Mouse (Mus musculus) forebrain, embryonic 11.5 days (tissue): Measurements from ENCODE around the gene Mpz. TPM values are rescaled to one million over a fixed set of nuclear protein-coding genes. Genes with fewer than 3 reads are reported as not detected.

ENCODE experiments used
- ATAC-seq: fragments of 200-750 bp; cut with Nextera tagmentation; replicated peaks from 2 replicates; pipeline ENCODE4 v1.8.0; 2017; ENCODE audit warnings: moderate TSS enrichment; ENCODE audit not compliant: low FRiP score
- DNase-seq: peaks from one replicate; pipeline ENCODE4 v3.0.0-alpha.2; 2017; ENCODE audit warnings: low spot score
- H3K27ac ChIP-seq: fragments of 300-500 bp; sonication (generic); 2 replicates; pipeline ENCODE4 v1.5.1; 2014; ENCODE audit warnings: low read depth, low read length
- H3K27me3 ChIP-seq: fragments of 300-500 bp; sonication (generic); 2 replicates; pipeline ENCODE4 v1.6.1; 2014; ENCODE audit warnings: mild to moderate bottlenecking, low read length, mixed read lengths; ENCODE audit not compliant: control insufficient read depth, insufficient read depth
- H3K36me3 ChIP-seq: fragments of 300-500 bp; sonication (generic); 2 replicates; pipeline ENCODE4 v1.6.1; 2014; ENCODE audit warnings: mild to moderate bottlenecking, low read length, moderate library complexity, mixed read lengths; ENCODE audit not compliant: control insufficient read depth, insufficient read depth
- H3K4me1 ChIP-seq: fragments of 300-500 bp; sonication (generic); replicated peaks from 2 replicates; pipeline ENCODE4 v1.6.1; 2014; ENCODE audit warnings: low read length, mixed read lengths; ENCODE audit not compliant: control insufficient read depth, insufficient read depth
- H3K4me2 ChIP-seq: fragments of 300-500 bp; sonication (generic); 2 replicates; pipeline ENCODE4 v1.6.1; 2014; ENCODE audit warnings: low read depth, mild to moderate bottlenecking, low read length, moderate library complexity, mixed read lengths; ENCODE audit not compliant: severe bottlenecking
- H3K4me3 ChIP-seq: fragments of 300-500 bp; sonication (generic); 2 replicates; pipeline ENCODE4 v1.5.1; 2014; ENCODE audit warnings: low read depth, low read length
- H3K9ac ChIP-seq: fragments of 300-500 bp; sonication (generic); 2 replicates; pipeline ENCODE4 v1.6.1; 2014; ENCODE audit warnings: low read length
- H3K9me3 ChIP-seq: fragments of 300-500 bp; sonication (generic); 2 replicates; pipeline ENCODE4 v1.6.1; 2016; ENCODE audit warnings: low read length, mixed read lengths; ENCODE audit not compliant: control insufficient read depth
- WGBS: fragments of 180-500 bp; shearing (Covaris S2); extraction: QIAGEN DNeasy Blood & Tissue Kit; methylation state at CpG from one replicate; pipeline ENCODE4 v1.1.7; 2014; 5-methylcytosine and 5-hydroxymethylcytosine counted together
- polyA plus RNA-seq: library from polyadenylated mRNA; unstranded; fragments of >200 nt; fragmentation: Nextera tagmentation; extraction: Ambion mirVana; gene quantifications from 2 replicates; pipeline ENCODE4 v1.2.1, GENCODE M21; 2014

Mpz gene
- polyA plus RNA-seq, 1 experiment from 2014 or later: 0.13 TPM

DNA sequence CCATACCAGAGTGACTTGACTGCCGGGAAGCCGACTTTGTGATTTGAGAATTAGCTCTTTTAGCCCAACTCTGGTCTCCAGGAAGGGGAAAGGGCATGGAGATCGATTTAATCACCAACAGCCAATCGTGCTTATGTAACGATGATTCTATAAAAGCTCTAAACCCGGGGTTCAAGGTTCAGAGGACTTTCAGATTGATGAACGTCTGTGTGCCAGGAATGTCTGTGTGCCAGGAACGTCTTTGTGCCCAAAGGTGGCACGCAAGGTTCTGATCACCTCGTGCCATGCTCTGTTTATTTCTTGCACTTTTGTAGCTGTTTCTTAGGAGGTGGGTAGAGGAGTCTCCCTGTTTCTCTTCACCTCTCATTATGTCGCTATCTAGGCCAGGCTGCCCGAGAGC, 18.4 kb downstream of the Mpz start:
- Histone ChIP-seq H3K27ac (no peak overlapping the region), H3K4me1 (no peaks in the 10 kb centered on the region), H3K9me3 (no peaks in the 10 kb centered on the region), H3K9ac (no peak overlapping the region), H3K27me3 (no peaks in the 10 kb centered on the region), H3K4me3 (no peak overlapping the region), H3K4me2 (no peak overlapping the region), H3K36me3 (no peaks in the 10 kb centered on the region)
- DNase-seq: no peak
- ATAC-seq: no peak
- WGBS: 90% methylated on average over 12 of the region's 12 CpGs

DNA sequence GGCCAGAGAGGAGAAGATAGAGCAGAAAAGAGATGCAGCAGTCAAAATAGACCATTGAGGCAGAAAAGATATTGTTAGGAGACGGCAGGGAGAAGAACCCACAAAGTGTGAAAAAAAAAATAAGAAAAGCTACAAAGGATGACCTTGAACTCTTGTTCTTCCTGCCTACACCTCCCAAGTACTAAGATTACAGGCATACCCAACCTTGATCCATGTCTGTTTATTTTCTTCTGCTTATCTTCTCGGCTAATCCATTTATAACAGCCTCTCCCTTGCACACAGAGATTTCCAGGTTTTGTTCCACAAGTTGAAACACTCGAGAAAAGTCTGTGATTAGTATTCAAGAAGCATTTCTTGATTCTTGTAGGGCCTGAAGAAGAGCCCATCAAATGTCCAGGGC, 19.4 kb downstream of the Mpz start:
- H3K36me3 ChIP-seq: no peaks in the 10 kb centered on the region
- no peak overlapping the region for H3K4me3 ChIP-seq
- ATAC-seq: no peak
- H3K4me2 ChIP-seq: no peak overlapping the region
- WGBS: 66% methylated on average over 3 of the region's 3 CpGs
- no peaks in the 10 kb centered on the region for H3K27me3 ChIP-seq
- no peaks in the 10 kb centered on the region for H3K9me3 ChIP-seq
- DNase-seq: no peak
- H3K4me1 ChIP-seq: no peaks in the 10 kb centered on the region
- no peak overlapping the region for H3K9ac ChIP-seq
- no peak overlapping the region for H3K27ac ChIP-seq

DNA sequence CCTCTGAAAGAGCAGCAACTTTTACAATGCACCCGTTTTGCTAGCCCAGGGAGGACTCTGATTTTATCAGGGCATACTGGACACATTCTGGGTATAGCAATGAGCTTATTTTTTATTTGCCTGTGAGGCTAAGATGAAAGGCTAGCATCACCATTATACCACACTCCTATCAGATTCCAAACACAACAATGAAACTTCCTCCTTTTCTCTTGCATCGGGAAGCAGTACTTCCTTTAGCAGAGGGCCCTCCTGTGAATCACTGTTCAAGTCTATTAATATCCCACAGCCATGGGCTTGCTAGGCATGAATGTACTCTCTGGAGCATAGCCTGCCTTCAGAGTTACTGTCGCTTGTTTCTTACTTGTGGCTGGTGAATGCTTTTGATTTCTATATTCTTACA, 20.6 kb downstream of the Mpz start:
- no peak overlapping the region for H3K9ac ChIP-seq
- no peak overlapping the region for H3K4me3 ChIP-seq
- 70% methylated on average over 3 of the region's 3 CpGs for WGBS
- H3K9me3 ChIP-seq: no peaks in the 10 kb centered on the region
- H3K27ac ChIP-seq: no peak overlapping the region
- ATAC-seq (no peak), DNase-seq (no peak)
- H3K27me3 ChIP-seq: no peaks in the 10 kb centered on the region
- no peaks in the 10 kb centered on the region for H3K36me3 ChIP-seq
- H3K4me2 ChIP-seq: no peak overlapping the region
- H3K4me1 ChIP-seq: no peaks in the 10 kb centered on the region

DNA sequence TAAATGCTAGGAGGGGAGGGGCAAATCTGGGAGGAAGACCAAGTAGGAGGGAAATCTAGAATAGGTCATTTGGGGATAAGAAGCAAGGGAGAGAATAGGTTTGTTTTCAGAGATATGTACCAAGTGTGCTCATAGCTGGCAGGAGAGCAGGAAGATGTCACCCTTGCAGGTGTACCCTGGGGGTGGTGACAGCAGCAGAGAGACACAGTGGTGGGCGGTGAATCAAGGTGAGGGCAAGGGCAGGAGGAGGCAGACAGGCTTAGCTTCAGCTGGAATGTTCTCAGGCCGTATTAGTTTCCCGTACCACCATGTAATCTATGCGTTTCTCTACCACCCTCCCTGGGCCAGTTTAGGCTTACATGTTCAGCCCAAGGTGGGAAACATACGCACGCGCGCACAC, 22.3 kb downstream of the Mpz start:
- Histone ChIP-seq H3K4me3 (no peak overlapping the region), H3K36me3 (no peaks in the 10 kb centered on the region), H3K9ac (no peak overlapping the region), H3K27me3 (no peaks in the 10 kb centered on the region), H3K4me1 (no peaks in the 10 kb centered on the region), H3K4me2 (no peak overlapping the region), H3K27ac (no peak overlapping the region), H3K9me3 (no peaks in the 10 kb centered on the region)
- ATAC-seq (no peak), DNase-seq (no peak)
- WGBS: 93% methylated on average over 8 of the region's 8 CpGs

DNA sequence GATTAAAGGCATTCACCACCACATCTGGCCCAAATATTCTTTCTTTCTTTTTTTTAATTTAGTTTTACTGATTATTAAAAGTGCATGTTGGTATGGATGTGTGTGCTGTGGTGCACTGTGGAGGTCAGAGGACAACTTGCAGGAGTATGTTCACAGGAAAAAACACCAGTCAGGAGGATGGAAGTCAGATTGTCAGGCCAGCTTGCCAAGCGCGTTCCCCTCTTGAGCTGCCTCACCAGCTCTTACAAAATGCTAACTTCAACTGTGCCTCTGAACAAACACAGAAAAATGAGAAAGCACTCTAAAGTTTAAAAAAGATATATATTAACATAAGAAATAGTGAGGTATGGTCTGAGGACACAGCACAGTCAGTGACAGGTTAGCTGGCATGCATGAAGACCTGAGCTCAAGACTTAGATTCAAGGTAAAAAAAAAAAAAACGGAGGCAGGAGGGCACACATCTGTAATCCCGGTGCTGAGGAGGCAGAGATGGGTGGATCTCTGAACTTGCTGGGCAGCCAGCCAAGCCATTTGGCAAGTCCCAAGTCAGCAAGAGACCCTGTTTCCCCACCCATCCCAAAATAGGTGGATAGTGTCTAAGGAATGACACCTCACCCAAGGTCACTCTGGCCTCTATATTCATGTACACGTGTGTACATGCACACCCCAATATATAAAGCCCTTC, 29.1 kb downstream of the Mpz start:
- no peak for DNase-seq
- no peaks in the 10 kb centered on the region for H3K27me3 ChIP-seq
- no peak overlapping the region for H3K4me2 ChIP-seq
- no peak overlapping the region for H3K4me3 ChIP-seq
- H3K36me3 ChIP-seq: no peaks in the 10 kb centered on the region
- no peak overlapping the region for H3K9ac ChIP-seq
- H3K9me3 ChIP-seq: no peaks in the 10 kb centered on the region
- WGBS: 79% methylated on average over 5 of the region's 5 CpGs
- H3K27ac ChIP-seq: no peak overlapping the region
- no peak for ATAC-seq
- H3K4me1 ChIP-seq: no peaks in the 10 kb centered on the region

DNA sequence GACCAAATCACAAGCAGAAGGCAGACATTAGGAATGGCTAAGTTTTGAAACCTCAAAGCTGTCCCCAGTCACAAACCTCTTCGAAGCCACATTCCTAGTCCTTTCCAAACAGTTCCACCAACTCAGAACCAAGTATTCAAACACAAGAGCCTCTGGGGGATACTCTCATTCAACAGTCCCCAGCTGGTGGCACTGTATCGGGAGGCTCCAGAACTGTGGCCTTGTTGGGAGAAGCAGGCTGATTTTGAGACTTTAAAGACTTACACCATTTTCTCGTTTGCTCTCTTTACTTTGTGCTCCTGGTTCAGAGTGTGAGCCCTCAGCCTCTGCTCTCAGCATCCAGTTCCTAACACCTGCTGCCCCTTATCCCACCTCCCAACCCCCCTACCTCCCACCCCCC, 32.5 kb downstream of the Mpz start:
- Histone ChIP-seq H3K4me3 (no peak overlapping the region), H3K4me2 (no peak overlapping the region), H3K27me3 (no peaks in the 10 kb centered on the region), H3K9ac (no peak overlapping the region), H3K4me1 (no peaks in the 10 kb centered on the region), H3K36me3 (no peaks in the 10 kb centered on the region), H3K27ac (no peak overlapping the region), H3K9me3 (no peaks in the 10 kb centered on the region)
- ATAC-seq (no peak), DNase-seq (no peak)
- 90% methylated on average over 3 of the region's 3 CpGs for WGBS

DNA sequence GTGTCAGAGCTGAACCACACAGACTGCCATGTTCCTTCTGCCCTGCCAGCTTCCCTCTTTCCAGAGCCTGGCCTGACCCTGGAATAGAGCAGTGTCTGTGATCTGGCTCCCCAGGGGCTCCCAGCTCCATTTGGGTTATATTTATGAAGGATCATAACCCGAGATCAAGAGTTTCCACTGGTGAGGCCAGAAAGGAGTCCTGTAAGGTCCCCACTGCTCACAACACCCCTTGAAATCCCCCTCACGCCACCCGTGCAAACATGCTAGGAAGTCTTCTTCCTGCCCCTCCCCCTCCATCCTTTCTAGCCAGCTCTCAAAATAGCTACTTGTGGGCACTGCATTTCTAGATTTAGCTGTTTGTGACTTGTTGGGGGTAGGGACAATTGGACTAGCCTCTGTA, 33.1 kb downstream of the Mpz start:
- no peak for ATAC-seq
- WGBS: 73% methylated on average over 3 of the region's 3 CpGs
- H3K27ac ChIP-seq: no peak overlapping the region

DNA sequence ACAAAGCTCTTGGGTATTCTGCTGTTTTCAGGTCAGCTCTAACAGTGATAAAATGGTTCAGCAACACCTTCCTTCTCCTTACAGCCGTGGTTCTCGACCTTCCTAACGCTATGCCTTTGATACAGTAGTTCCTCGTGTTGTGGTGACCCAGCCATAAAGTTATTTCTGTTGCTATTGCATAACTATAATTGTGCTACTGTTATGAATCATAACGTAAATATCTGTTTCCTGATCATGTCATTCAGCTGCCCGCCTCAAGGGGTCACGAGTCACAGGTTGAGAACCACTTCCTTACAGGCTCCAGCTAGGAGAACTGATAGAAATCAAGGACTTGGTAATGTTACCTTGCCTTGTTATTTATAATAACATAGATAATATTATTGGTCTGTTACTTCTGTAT, 33.8 kb downstream of the Mpz start:
- Histone ChIP-seq H3K9me3 (no peaks in the 10 kb centered on the region), H3K4me2 (no peak overlapping the region), H3K9ac (no peak overlapping the region), H3K27me3 (no peaks in the 10 kb centered on the region), H3K4me3 (no peak overlapping the region), H3K4me1 (peaks cover 4% of the 10 kb centered on the region; the same call in 1 of the 2 replicates), H3K36me3 (no peaks in the 10 kb centered on the region), H3K27ac (no peak overlapping the region)
- WGBS: 91% methylated on average over 7 of the region's 7 CpGs
- no peak for ATAC-seq
- DNase-seq: no peak

More for the DNA sequence above, 33.1 kb downstream of the Mpz start:
- Histone ChIP-seq H3K4me3 (no peak overlapping the region), H3K4me2 (no peak overlapping the region), H3K27me3 (no peaks in the 10 kb centered on the region), H3K9ac (no peak overlapping the region), H3K4me1 (no peaks in the 10 kb centered on the region; the same call in 1 of the 2 replicates), H3K9me3 (no peaks in the 10 kb centered on the region), H3K36me3 (no peaks in the 10 kb centered on the region)
- DNase-seq: no peak

DNA sequence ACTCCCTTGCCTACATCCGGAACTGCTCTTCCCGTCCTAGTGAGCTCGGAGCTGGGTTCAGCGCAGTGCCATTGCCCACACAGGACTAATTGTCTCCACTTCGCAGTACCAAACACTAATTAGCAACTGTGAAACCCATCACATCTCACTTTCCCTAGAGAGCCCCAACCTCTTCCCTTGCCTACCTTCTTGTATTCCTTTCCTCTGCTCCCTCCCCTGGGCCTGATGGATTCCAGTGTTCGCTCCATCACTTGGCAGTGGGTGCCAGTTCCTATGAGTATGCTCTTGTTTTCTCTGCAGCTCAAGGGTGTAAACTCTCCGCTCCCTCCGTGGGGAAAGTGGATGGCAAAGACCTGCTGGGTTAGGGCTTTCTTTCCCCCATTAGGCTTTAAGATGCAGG, 35.1 kb downstream of the Mpz start:
- WGBS: 71% methylated on average over 8 of the region's 8 CpGs
- H3K9me3 ChIP-seq: no peaks in the 10 kb centered on the region
- DNase-seq (no peak), ATAC-seq (no peak)
- peaks cover 7% of the 10 kb centered on the region; the same call in 1 of the 2 replicates for H3K4me1 ChIP-seq
- no peak overlapping the region for H3K4me2 ChIP-seq
- H3K27me3 ChIP-seq: no peaks in the 10 kb centered on the region
- H3K36me3 ChIP-seq: no peaks in the 10 kb centered on the region
- no peak overlapping the region for H3K9ac ChIP-seq
- H3K27ac ChIP-seq: no peak overlapping the region
- no peak overlapping the region for H3K4me3 ChIP-seq
